Mouse (Mus musculus): ENCODE data around the gene Cacna2d4. TPM values are rescaled to one million over a fixed set of nuclear protein-coding genes. Genes with fewer than 3 reads are reported as not detected.
"Not testable (repeated sequence)": the region's sequence is repeated elsewhere in the genome, so short reads cannot be mapped to it uniquely, and the experiment has no call there.

The Cacna2d4 gene
- polyA plus RNA-seq, 1 experiment, result 0.58 TPM

GRCm38 (mm10) chr6:119352501-119352900, 116.2 kb downstream of the Cacna2d4 start:
- H3K36me3 ChIP-seq (ENCODE audit: control insufficient read depth, insufficient read depth, low read length, poor library complexity, severe bottlenecking), result peaks cover 27% of the 10 kb centered on the region
- H3K27ac ChIP-seq (ENCODE audit: insufficient read depth, low read length), result no peak overlapping the region
- no peaks in the 10 kb centered on the region for H3K4me1 ChIP-seq (ENCODE audit: control insufficient read depth, insufficient read depth, low read length)
- H3K4me3 ChIP-seq (ENCODE audit: low read depth, low read length), result no peak overlapping the region
- TF ChIP-seq CTCF (IDR thresholded peaks at IDR 0.05; ENCODE audit: low read depth, low read length) (no peak), POLR2A (IDR thresholded peaks at IDR 0.05; ENCODE audit: insufficient read depth, low read length) (no peak), EP300 (IDR thresholded peaks at IDR 0.05; ENCODE audit: insufficient read depth, low read depth, low read length) (no peak)
- no peaks in the 10 kb centered on the region for H3K27me3 ChIP-seq (ENCODE audit: control insufficient read depth, insufficient read depth, low read length, poor library complexity, severe bottlenecking)
- H3K9ac ChIP-seq (ENCODE audit: low read depth, poor library complexity, severe bottlenecking), result no peak overlapping the region
- H3K9me3 ChIP-seq (replicated peaks; ENCODE audit: control insufficient read depth, insufficient read depth, low read length, poor library complexity, severe bottlenecking), result no peaks in the 10 kb centered on the region

GRCm38 (mm10) chr6:119358020-119358571, 121.8 kb downstream of the Cacna2d4 start:
- Histone ChIP-seq H3K36me3 (ENCODE audit: control insufficient read depth, insufficient read depth, low read length, poor library complexity, severe bottlenecking) (peaks cover 58% of the 10 kb centered on the region), H3K9ac (ENCODE audit: low read depth, poor library complexity, severe bottlenecking) (no peak overlapping the region), H3K27ac (ENCODE audit: insufficient read depth, low read length) (no peak overlapping the region), H3K27me3 (ENCODE audit: control insufficient read depth, insufficient read depth, low read length, poor library complexity, severe bottlenecking) (no peaks in the 10 kb centered on the region), H3K4me3 (ENCODE audit: low read depth, low read length) (no peak overlapping the region), H3K9me3 (replicated peaks; ENCODE audit: control insufficient read depth, insufficient read depth, low read length, poor library complexity, severe bottlenecking) (no peaks in the 10 kb centered on the region), H3K4me1 (ENCODE audit: control insufficient read depth, insufficient read depth, low read length) (no peaks in the 10 kb centered on the region)
- TF ChIP-seq EP300 (IDR thresholded peaks at IDR 0.05; ENCODE audit: insufficient read depth, low read depth, low read length) (no peak), CTCF (IDR thresholded peaks at IDR 0.05; ENCODE audit: low read depth, low read length) (no peak), POLR2A (IDR thresholded peaks at IDR 0.05; ENCODE audit: insufficient read depth, low read length) (no peak)

GRCm38 (mm10) chr6:119360250-119360649, 123.9 kb downstream of the Cacna2d4 start:
- not testable (repeated sequence) for H3K4me1 ChIP-seq (ENCODE audit: control insufficient read depth, insufficient read depth, low read length); H3K4me3 ChIP-seq (ENCODE audit: low read depth, low read length); H3K27me3 ChIP-seq (ENCODE audit: control insufficient read depth, insufficient read depth, low read length, poor library complexity, severe bottlenecking); H3K27ac ChIP-seq (ENCODE audit: insufficient read depth, low read length); H3K9ac ChIP-seq (ENCODE audit: low read depth, poor library complexity, severe bottlenecking); H3K9me3 ChIP-seq (replicated peaks; ENCODE audit: control insufficient read depth, insufficient read depth, low read length, poor library complexity, severe bottlenecking)
- peaks cover 56% of the 10 kb centered on the region for H3K36me3 ChIP-seq (ENCODE audit: control insufficient read depth, insufficient read depth, low read length, poor library complexity, severe bottlenecking)

GRCm38 (mm10) chr6:119360925-119361702, 124.8 kb downstream of the Cacna2d4 start:
- no peaks in the 10 kb centered on the region for H3K4me1 ChIP-seq (ENCODE audit: control insufficient read depth, insufficient read depth, low read length)
- no peaks in the 10 kb centered on the region for H3K9me3 ChIP-seq (replicated peaks; ENCODE audit: control insufficient read depth, insufficient read depth, low read length, poor library complexity, severe bottlenecking)
- H3K36me3 ChIP-seq (ENCODE audit: control insufficient read depth, insufficient read depth, low read length, poor library complexity, severe bottlenecking), result peaks cover 56% of the 10 kb centered on the region
- TF ChIP-seq EP300 (IDR thresholded peaks at IDR 0.05; ENCODE audit: insufficient read depth, low read depth, low read length) (no peak), CTCF (IDR thresholded peaks at IDR 0.05; ENCODE audit: low read depth, low read length) (no peak), POLR2A (IDR thresholded peaks at IDR 0.05; ENCODE audit: insufficient read depth, low read length) (no peak)
- no peaks in the 10 kb centered on the region for H3K27me3 ChIP-seq (ENCODE audit: control insufficient read depth, insufficient read depth, low read length, poor library complexity, severe bottlenecking)
- H3K4me3 ChIP-seq (ENCODE audit: low read depth, low read length), result no peak overlapping the region
- H3K9ac ChIP-seq (ENCODE audit: low read depth, poor library complexity, severe bottlenecking), result no peak overlapping the region
- H3K27ac ChIP-seq (ENCODE audit: insufficient read depth, low read length), result no peak overlapping the region

GRCm38 (mm10) chr6:119363593-119363992, 127.3 kb downstream of the Cacna2d4 start:
- TF ChIP-seq CTCF (IDR thresholded peaks at IDR 0.05; ENCODE audit: low read depth, low read length) (no peak), EP300 (IDR thresholded peaks at IDR 0.05; ENCODE audit: insufficient read depth, low read depth, low read length) (no peak), POLR2A (IDR thresholded peaks at IDR 0.05; ENCODE audit: insufficient read depth, low read length) (no peak)
- no peaks in the 10 kb centered on the region for H3K4me1 ChIP-seq (ENCODE audit: control insufficient read depth, insufficient read depth, low read length)
- H3K9me3 ChIP-seq (replicated peaks; ENCODE audit: control insufficient read depth, insufficient read depth, low read length, poor library complexity, severe bottlenecking), result no peaks in the 10 kb centered on the region
- H3K4me3 ChIP-seq (ENCODE audit: low read depth, low read length), result no peak overlapping the region
- H3K9ac ChIP-seq (ENCODE audit: low read depth, poor library complexity, severe bottlenecking), result no peak overlapping the region
- peaks cover 55% of the 10 kb centered on the region for H3K36me3 ChIP-seq (ENCODE audit: control insufficient read depth, insufficient read depth, low read length, poor library complexity, severe bottlenecking)
- no peaks in the 10 kb centered on the region for H3K27me3 ChIP-seq (ENCODE audit: control insufficient read depth, insufficient read depth, low read length, poor library complexity, severe bottlenecking)
- no peak overlapping the region for H3K27ac ChIP-seq (ENCODE audit: insufficient read depth, low read length)

GRCm38 (mm10) chr6:119366800-119367199, 130.5 kb downstream of the Cacna2d4 start:
- H3K9me3 ChIP-seq (replicated peaks; ENCODE audit: control insufficient read depth, insufficient read depth, low read length, poor library complexity, severe bottlenecking); H3K4me1 ChIP-seq (ENCODE audit: control insufficient read depth, insufficient read depth, low read length); H3K27ac ChIP-seq (ENCODE audit: insufficient read depth, low read length); H3K4me3 ChIP-seq (ENCODE audit: low read depth, low read length); H3K9ac ChIP-seq (ENCODE audit: low read depth, poor library complexity, severe bottlenecking); H3K27me3 ChIP-seq (ENCODE audit: control insufficient read depth, insufficient read depth, low read length, poor library complexity, severe bottlenecking): not testable (repeated sequence)
- peaks cover 49% of the 10 kb centered on the region for H3K36me3 ChIP-seq (ENCODE audit: control insufficient read depth, insufficient read depth, low read length, poor library complexity, severe bottlenecking)
